Mouse (Mus musculus) midbrain, embryonic 13.5 days (tissue): ENCODE data around the gene Tmem132a. TPM values are rescaled to one million over a fixed set of nuclear protein-coding genes. Genes with fewer than 3 reads are reported as not detected.

ENCODE experiments used
- ATAC-seq: fragments of 200-750 bp; cut with Nextera tagmentation; 2 replicates; pipeline ENCODE4 v1.8.0; 2017; ENCODE audit warnings: mild to moderate bottlenecking, moderate TSS enrichment, moderate library complexity
- H3K27ac ChIP-seq: fragments of 300-500 bp; sonication (generic); 2 replicates; pipeline ENCODE4 v1.5.1; 2015; ENCODE audit warnings: inconsistent platforms, mild to moderate bottlenecking, moderate library complexity
- H3K27me3 ChIP-seq: fragments of 300-500 bp; sonication (generic); 2 replicates; pipeline ENCODE4 v1.6.1; 2015; ENCODE audit warnings: mild to moderate bottlenecking, inconsistent platforms
- H3K36me3 ChIP-seq: fragments of 300-500 bp; sonication (generic); 2 replicates; pipeline ENCODE4 v1.6.1; 2015; ENCODE audit warnings: mild to moderate bottlenecking, inconsistent platforms
- H3K4me1 ChIP-seq: fragments of 300-500 bp; sonication (generic); replicated peaks from 2 replicates; pipeline ENCODE4 v1.6.1; 2015; ENCODE audit warnings: inconsistent platforms
- H3K4me2 ChIP-seq: fragments of 300-500 bp; sonication (generic); replicated peaks from 2 replicates; pipeline ENCODE4 v1.6.1; 2015; ENCODE audit warnings: moderate library complexity, mild to moderate bottlenecking, inconsistent platforms
- H3K4me3 ChIP-seq: fragments of 300-500 bp; sonication (generic); replicated peaks from 2 replicates; pipeline ENCODE4 v1.5.1; 2015; ENCODE audit warnings: mild to moderate bottlenecking, inconsistent platforms
- H3K9ac ChIP-seq: fragments of 300-500 bp; sonication (generic); replicated peaks from 2 replicates; pipeline ENCODE4 v1.6.1; 2015; ENCODE audit warnings: mild to moderate bottlenecking, inconsistent platforms
- H3K9me3 ChIP-seq: fragments of 300-500 bp; sonication (generic); 2 replicates; pipeline ENCODE4 v1.6.1; 2016; ENCODE audit warnings: mild to moderate bottlenecking, inconsistent platforms
- WGBS: fragments of 180-500 bp; shearing (Covaris S2); methylation state at CpG from one replicate; pipeline ENCODE4 v1.1.7; 2015; 5-methylcytosine and 5-hydroxymethylcytosine counted together
- polyA plus RNA-seq: library from polyadenylated mRNA; unstranded; fragments of >200 nt; fragmentation: Nextera tagmentation; extraction: Ambion mirVana; gene quantifications from 2 replicates; pipeline ENCODE4 v1.2.1, GENCODE M21; 2015

Gene Tmem132a
- polyA plus RNA-seq, 1 experiment from 2014 or later = 196 TPM

DNA sequence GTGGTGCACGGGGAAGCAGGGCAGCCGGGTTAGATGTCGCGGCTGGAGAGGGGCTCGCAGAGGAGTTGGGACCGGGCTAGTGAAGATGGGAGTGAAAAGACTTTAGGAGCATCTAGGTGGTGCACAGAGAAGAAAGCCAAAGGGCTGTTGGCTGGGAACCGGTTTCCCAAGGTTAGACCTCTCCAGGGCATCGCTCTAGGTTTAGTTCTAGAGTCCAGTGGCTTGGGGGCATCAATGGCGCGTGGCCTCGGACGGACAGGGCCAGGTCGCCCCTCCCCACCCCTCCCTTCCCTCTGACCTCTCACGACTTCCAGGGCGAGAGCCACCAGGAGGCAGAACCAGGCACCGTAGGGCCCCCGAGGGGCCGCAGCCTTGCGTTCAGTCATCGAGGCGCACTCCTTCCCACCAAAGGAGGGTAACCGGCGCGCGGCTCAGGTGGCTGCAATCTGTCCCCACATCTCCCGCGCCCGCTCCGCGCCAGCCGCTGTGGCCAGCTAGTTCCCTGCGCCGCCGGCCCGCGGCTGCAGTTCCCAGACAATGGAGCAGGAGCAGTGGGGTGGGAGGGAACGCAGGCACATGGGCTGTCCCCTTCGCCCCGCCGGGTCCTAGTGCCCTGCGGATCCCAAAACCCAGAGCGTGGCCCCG is 377 bp downstream of the Tmem132a start:
- Histone ChIP-seq H3K27me3 (no peaks in the 10 kb centered on the region), H3K27ac (peak overlapping the region; percentile 92), H3K4me2 (peak overlapping the region; percentile 73), H3K4me1 (peaks cover 37% of the 10 kb centered on the region), H3K9me3 (no peaks in the 10 kb centered on the region), H3K9ac (peak overlapping the region; percentile 91), H3K36me3 (peaks cover 63% of the 10 kb centered on the region), H3K4me3 (peak overlapping the region; percentile 90)
- ATAC-seq = peak; percentile 95
- WGBS = under 1% methylated on average over 41 of the region's 43 CpGs

DNA sequence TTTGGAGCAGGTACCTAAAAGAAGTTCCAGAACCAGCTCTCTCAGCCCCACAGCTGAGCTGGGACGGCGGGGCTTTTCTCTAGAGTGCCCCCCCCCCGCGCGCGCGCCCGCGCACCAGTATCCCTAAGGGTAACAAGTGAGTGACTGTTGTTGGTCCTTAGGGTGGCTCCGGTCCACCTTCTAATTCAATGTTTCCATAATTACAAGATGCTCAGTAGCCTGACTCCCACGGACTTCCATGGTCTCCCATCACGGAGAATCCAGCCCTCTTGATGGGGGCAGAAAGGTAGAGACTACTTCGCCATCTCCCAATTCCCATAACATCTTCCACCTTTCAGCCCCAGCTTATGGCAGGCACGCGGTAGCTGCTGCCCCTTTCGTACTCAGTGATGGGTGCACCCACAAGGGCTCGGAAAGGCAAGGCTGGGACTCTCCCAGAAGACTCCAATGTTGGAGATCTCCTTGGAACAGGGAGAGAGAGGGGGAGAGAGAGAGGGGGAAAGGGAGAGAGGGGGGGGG is 1.1 kb downstream of the Tmem132a start:
- Histone ChIP-seq H3K27ac (peak overlapping the region; percentile 92), H3K4me2 (peak overlapping the region; percentile 73), H3K9me3 (no peaks in the 10 kb centered on the region), H3K36me3 (peaks cover 63% of the 10 kb centered on the region), H3K4me1 (peaks cover 37% of the 10 kb centered on the region), H3K4me3 (peak overlapping the region; percentile 90), H3K27me3 (no peaks in the 10 kb centered on the region), H3K9ac (peak overlapping the region; percentile 91)
- WGBS = 0% methylated on average over 17 of the region's 17 CpGs
- peak; percentile 35 for ATAC-seq

DNA sequence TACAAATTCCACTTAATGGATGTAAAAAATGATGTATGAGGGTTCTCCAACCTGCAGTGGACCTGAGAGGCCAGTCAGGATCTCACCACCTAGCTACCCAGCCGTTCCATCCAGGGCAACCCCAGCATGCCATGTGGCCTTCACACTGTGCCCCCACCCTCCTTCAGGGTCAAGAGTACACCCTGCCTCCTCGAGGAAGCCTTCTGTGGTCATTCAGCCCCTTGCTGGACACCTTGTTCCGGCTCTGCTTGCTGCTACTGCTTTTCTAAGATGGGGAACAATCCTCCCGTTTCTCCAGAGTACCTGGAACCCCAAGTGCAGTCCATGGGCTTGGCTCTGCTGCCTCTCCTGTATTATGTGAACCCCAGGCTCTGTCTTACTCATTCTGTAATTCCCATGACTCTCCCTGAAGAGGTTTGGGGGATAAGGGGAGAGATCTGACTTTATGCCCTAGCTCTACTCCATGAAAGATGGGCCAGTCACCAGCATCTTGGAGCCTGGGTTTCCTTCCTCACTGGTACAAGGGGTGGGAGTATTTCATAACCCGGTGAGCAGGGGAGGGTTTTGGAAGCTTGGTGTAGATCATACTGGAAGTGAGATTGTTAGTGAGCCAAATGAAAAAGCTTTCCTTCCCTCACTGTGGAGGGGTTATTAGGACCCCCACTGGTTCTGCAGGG is 1.7 kb downstream of the Tmem132a start:
- H3K9ac ChIP-seq = peak overlapping the region; percentile 91
- peaks cover 37% of the 10 kb centered on the region for H3K4me1 ChIP-seq
- 33% methylated on average over 5 of the region's 5 CpGs for WGBS
- peak overlapping the region; percentile 73 for H3K4me2 ChIP-seq
- no peaks in the 10 kb centered on the region for H3K27me3 ChIP-seq
- ATAC-seq = no peak
- H3K36me3 ChIP-seq = peaks cover 63% of the 10 kb centered on the region
- peak overlapping the region; percentile 90 for H3K4me3 ChIP-seq
- H3K9me3 ChIP-seq = no peaks in the 10 kb centered on the region
- H3K27ac ChIP-seq = peak overlapping the region; percentile 92

DNA sequence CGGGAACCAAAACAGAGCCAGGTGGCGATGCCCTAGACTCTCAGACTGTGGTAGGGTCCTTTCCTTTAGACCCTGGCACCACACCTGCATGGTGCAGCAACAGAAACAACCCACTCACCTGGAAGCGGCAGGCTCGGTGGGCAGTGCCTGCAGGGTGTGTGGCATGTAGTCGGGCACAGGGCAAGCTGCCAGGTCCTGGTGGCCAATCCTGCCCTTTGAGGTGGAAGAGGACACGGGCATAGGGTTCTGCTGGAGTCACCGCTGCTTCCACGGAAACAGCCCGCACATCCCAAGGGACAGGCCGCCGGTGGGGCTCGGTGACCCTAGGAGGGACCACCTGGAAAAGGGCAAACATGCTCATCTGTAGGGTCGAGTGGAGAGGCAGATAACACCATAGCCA is 3.4 kb downstream of the Tmem132a start:
- Histone ChIP-seq H3K9ac (no peak overlapping the region), H3K27me3 (no peaks in the 10 kb centered on the region), H3K4me3 (peak overlapping the region; percentile 90; the same call in 1 of the 2 replicates), H3K4me1 (peaks cover 37% of the 10 kb centered on the region), H3K36me3 (peaks cover 63% of the 10 kb centered on the region), H3K4me2 (0 out of 2 replicates have a peak overlapping the region, but pooled peaks have one; percentile 9), H3K27ac (no peak overlapping the region), H3K9me3 (no peaks in the 10 kb centered on the region)
- no peak for ATAC-seq
- 91% methylated on average over 13 of the region's 13 CpGs for WGBS

DNA sequence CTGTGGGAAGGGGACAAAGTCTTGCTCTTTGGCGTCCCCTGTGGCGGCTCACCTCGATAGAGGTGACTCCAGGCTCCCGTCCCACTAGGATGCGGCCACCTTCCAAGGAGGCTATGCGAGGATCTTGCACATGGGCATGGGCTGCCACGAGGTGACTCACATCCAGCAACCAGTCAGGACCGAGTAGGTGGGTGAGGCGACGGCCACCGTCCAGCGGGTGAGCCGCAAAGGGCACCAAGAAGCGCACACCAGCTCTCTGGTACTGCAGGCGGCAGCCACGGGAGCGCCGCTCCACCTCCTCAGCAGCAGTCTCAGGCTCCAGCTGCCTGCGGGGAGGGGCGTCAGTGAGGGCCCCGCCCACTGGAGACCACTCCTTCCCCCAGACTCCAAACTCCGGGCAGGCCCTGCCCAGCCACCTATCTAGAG is 9.7 kb downstream of the Tmem132a start:
- 54% methylated on average over 18 of the region's 22 CpGs for WGBS
- 0 out of 2 replicates have a peak overlapping the region, but pooled peaks have one; percentile 30 for H3K27ac ChIP-seq
- ATAC-seq = no peak

DNA sequence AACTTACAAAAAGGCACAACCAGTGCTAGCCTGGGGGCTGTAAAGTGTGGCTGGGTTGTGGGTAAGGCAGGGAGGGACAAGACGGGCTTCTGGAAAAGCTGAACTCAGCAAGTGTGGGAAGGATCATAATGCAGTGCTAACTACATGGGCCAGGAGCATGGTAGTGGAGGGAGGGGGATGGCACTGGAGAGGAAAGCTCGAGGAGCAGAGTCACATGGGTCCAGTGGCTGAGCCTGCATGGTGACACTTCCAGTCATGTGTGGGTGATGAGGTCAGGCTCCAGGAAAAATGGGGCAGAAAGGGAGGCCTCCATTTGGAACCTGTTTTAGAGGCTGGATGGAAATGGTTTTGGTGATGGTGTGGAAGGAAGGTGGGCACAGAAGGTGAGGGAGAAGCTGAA is 13.2 kb downstream of the Tmem132a start:
- Histone ChIP-seq H3K9ac (no peak overlapping the region), H3K36me3 (peaks cover 59% of the 10 kb centered on the region), H3K4me1 (no peaks in the 10 kb centered on the region), H3K4me3 (no peak overlapping the region), H3K9me3 (no peaks in the 10 kb centered on the region), H3K27ac (no peak overlapping the region; the same call in 1 of the 2 replicates), H3K4me2 (no peak overlapping the region), H3K27me3 (no peaks in the 10 kb centered on the region)
- 0 out of 2 replicates have a peak, but pooled peaks have one; percentile 27 for ATAC-seq
- 50% methylated on average over 2 of the region's 2 CpGs for WGBS

More for the DNA sequence above, 9.7 kb downstream of the Tmem132a start:
- Histone ChIP-seq H3K9ac (0 out of 2 replicates have a peak overlapping the region, but pooled peaks have one; percentile 32), H3K9me3 (no peaks in the 10 kb centered on the region), H3K4me3 (no peak overlapping the region), H3K4me2 (no peak overlapping the region), H3K36me3 (peaks cover 95% of the 10 kb centered on the region), H3K4me1 (no peaks in the 10 kb centered on the region), H3K27me3 (no peaks in the 10 kb centered on the region)

DNA sequence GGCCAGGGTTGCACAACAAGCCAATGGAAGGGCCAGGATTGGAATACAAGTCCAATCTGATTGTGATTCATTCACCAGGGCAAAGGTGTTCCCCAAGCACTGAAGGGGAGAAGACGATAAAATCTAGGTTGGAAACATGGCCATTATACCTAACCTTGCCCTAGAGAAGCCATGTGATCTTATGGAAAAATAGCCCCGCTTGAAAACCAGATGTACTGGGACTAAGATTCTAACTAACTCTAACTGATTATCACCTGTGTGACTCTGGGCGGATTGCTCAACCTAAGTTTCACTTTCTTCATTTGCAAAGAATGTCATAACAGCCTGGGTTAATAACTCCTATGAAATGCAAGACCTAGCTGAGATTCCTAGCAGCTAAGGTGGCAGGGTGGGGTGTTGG is 14.3 kb downstream of the Tmem132a start:
- WGBS = 91% methylated on average over 3 of the region's 3 CpGs
- H3K36me3 ChIP-seq = peaks cover 48% of the 10 kb centered on the region
- H3K9me3 ChIP-seq = no peaks in the 10 kb centered on the region
- no peak overlapping the region for H3K4me3 ChIP-seq
- no peak overlapping the region for H3K9ac ChIP-seq
- ATAC-seq = no peak
- H3K4me2 ChIP-seq = no peak overlapping the region
- no peak overlapping the region for H3K27ac ChIP-seq
- no peaks in the 10 kb centered on the region for H3K27me3 ChIP-seq
- no peaks in the 10 kb centered on the region for H3K4me1 ChIP-seq

DNA sequence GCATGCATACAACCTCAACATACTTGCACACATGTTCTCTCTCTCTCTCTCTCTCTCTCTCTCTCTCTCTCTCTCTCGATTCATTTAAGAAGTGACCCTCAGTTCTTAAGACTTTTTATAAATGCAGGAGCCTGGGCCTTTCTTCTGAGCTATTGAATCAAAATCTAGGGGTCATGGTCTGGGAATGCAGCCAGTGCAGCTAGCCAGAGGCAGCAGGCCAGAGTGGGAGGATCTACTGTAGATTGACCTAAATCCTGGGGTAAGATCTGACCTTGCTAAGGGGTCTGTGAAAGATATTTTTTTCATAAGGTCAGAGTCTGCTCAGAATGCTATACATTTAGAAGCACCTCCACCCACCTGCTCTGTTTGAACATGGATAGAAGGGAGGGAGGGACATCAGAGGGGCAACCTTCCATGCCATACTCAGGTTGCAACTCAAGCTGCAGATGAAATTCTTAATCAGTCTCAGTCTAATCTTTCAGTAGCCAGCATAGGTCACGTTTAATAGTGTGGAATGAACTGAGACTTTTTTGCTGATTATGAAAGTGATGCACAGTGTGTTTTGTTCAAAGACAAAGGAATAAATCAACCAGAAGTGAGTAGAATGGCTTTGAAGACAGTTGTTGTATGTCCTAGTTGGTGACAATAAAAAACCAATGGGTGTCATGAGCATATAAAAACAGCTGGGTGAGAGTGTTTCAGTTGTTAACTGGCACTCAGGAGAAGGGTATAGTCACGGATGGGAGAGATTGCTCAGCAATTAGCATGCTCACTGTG is 22.2 kb downstream of the Tmem132a start:
- Histone ChIP-seq H3K27ac (no peak overlapping the region), H3K4me3 (no peak overlapping the region), H3K9ac (no peak overlapping the region), H3K9me3 (no peaks in the 10 kb centered on the region), H3K27me3 (no peaks in the 10 kb centered on the region), H3K36me3 (no peaks in the 10 kb centered on the region), H3K4me2 (no peak overlapping the region), H3K4me1 (no peaks in the 10 kb centered on the region)
- WGBS = 50% methylated on average over 3 of the region's 3 CpGs
- ATAC-seq = no peak

DNA sequence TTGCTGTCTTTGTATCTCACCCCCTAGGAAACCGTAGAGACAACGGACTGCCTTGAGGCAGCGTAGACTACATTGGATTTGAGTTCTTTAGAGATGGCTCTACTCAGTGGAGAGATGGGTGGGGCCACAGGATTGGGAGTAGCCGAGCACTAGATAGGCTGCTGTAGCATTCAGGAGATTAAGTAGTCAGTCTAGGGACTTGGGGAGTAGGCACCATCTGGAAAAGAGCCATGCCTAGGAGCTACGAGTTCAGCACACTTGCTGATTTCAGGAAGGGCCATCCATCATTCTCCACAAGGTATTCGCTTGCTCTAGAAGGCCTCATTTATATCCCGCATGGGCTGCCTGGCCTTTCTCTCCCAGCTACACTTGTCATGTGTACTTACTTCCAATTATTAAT is 23.6 kb downstream of the Tmem132a start:
- no peak overlapping the region for H3K27ac ChIP-seq
- no peak for ATAC-seq
- WGBS = 70% methylated on average over 7 of the region's 7 CpGs

DNA sequence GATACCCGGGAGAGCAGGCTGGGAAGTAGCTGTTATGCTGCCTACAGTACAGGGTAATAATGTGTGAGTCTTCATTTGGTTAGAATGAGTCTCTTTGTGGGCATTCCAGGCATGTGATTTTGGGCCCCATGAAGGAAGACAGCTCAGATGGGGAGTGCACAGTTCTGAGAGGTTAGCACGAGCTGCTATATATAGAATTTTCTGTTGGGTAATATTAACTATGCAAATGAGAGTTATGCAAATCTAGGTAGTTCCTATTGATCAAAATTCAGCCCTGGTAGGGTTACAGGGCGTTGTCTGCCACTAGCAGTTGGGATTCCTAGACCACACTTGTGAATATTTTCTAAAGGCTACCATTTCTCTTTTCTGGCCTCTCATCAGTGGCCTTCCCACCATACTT is 24.3 kb downstream of the Tmem132a start:
- H3K4me1 ChIP-seq = no peaks in the 10 kb centered on the region
- 86% methylated on average over 3 of the region's 3 CpGs for WGBS
- ATAC-seq = no peak
- no peak overlapping the region for H3K9ac ChIP-seq
- no peak overlapping the region for H3K27ac ChIP-seq
- H3K4me2 ChIP-seq = no peak overlapping the region
- H3K9me3 ChIP-seq = no peaks in the 10 kb centered on the region
- H3K4me3 ChIP-seq = no peak overlapping the region
- no peaks in the 10 kb centered on the region for H3K27me3 ChIP-seq
- no peaks in the 10 kb centered on the region for H3K36me3 ChIP-seq

More for the DNA sequence above, 23.6 kb downstream of the Tmem132a start:
- Histone ChIP-seq H3K36me3 (no peaks in the 10 kb centered on the region), H3K27me3 (no peaks in the 10 kb centered on the region), H3K4me1 (no peaks in the 10 kb centered on the region), H3K4me2 (no peak overlapping the region), H3K4me3 (no peak overlapping the region), H3K9ac (no peak overlapping the region), H3K9me3 (no peaks in the 10 kb centered on the region)

DNA sequence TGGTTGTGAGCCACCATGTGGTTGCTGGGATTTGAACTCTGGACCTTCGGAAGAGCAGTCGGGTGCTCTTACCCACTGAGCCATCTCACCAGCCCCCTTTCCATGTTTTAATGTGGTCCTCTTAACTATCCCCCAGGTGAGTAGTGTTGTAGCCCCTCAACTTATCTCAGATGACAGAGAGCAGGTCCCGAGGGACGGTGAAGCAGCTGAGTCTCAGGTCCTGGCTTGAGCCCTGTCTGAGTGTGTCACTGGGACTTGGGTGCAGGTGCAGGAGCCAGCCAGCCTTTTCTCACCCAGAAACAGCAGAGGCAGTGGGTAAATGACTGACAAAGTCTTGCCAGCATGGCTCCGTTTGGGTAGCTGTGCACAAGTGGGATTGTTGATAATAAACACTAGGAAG is 25.5 kb downstream of the Tmem132a start:
- Histone ChIP-seq H3K27ac (no peak overlapping the region), H3K9ac (no peak overlapping the region), H3K4me3 (no peak overlapping the region), H3K4me2 (no peak overlapping the region), H3K36me3 (no peaks in the 10 kb centered on the region), H3K27me3 (no peaks in the 10 kb centered on the region), H3K4me1 (no peaks in the 10 kb centered on the region), H3K9me3 (no peaks in the 10 kb centered on the region)
- 95% methylated on average over 5 of the region's 5 CpGs for whole genome bisulfite sequencing
- ATAC-seq = no peak

DNA sequence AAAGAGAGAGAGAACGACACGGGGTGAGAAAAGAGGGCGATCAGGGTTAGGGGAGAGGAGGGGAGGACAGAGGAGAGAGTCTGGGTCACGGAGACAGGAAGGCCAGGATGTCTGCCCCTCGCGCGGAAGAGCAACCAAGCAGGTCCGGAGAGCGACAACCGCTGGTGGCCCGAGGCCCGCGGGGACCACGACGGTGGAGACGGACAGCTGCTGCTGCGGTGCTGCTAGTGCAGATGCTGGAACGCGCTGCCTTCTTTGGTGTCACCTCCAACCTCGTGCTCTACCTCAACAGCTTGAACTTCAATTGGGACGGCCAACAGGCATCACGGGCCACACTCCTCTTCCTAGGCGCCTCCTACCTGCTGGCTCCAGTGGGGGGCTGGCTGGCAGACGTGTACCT is 26.8 kb downstream of the Tmem132a start:
- H3K4me1 ChIP-seq = no peaks in the 10 kb centered on the region
- no peaks in the 10 kb centered on the region for H3K9me3 ChIP-seq
- no peak overlapping the region for H3K27ac ChIP-seq
- 58% methylated on average over 24 of the region's 24 CpGs for WGBS
- no peak overlapping the region for H3K9ac ChIP-seq
- no peak overlapping the region for H3K4me3 ChIP-seq
- no peak for ATAC-seq
- no peaks in the 10 kb centered on the region for H3K27me3 ChIP-seq
- no peaks in the 10 kb centered on the region for H3K36me3 ChIP-seq
- no peak overlapping the region for H3K4me2 ChIP-seq
